Mouse (Mus musculus) forebrain, embryonic 16.5 days (tissue): ENCODE results near the gene Heatr5a. TPM values are rescaled to one million over a fixed set of nuclear protein-coding genes. Genes with fewer than 3 reads are reported as not detected.

ENCODE experiments used
- ATAC-seq: fragments of 200-750 bp; cut with Nextera tagmentation; 2 replicates; pipeline ENCODE4 v1.8.0; 2017; ENCODE audit warnings: mild to moderate bottlenecking, moderate library complexity
- H3K27ac ChIP-seq: fragments of 300-500 bp; sonication (generic); 2 replicates; pipeline ENCODE4 v1.5.1; 2014; ENCODE audit warnings: low read length, control low read depth
- H3K27me3 ChIP-seq: fragments of 300-500 bp; sonication (generic); replicated peaks from 2 replicates; pipeline ENCODE4 v1.6.1; 2014; ENCODE audit warnings: low read length; ENCODE audit not compliant: control insufficient read depth, insufficient read depth
- H3K36me3 ChIP-seq: fragments of 300-500 bp; sonication (generic); 2 replicates; pipeline ENCODE4 v1.6.1; 2014; ENCODE audit not compliant: control insufficient read depth, insufficient read depth
- H3K4me1 ChIP-seq: fragments of 300-500 bp; sonication (generic); replicated peaks from 2 replicates; pipeline ENCODE4 v1.6.1; 2014; ENCODE audit warnings: low read length; ENCODE audit not compliant: control insufficient read depth, insufficient read depth
- H3K4me2 ChIP-seq: fragments of 300-500 bp; sonication (generic); 2 replicates; pipeline ENCODE4 v1.6.1; 2014; ENCODE audit warnings: mild to moderate bottlenecking, low read length, control low read depth
- H3K4me3 ChIP-seq: fragments of 300-500 bp; sonication (generic); replicated peaks from 2 replicates; pipeline ENCODE4 v1.5.1; 2014; ENCODE audit warnings: mild to moderate bottlenecking, low read length, control low read depth
- H3K9ac ChIP-seq: fragments of 300-500 bp; sonication (generic); replicated peaks from 2 replicates; pipeline ENCODE4 v1.6.1; 2014; ENCODE audit warnings: low read depth, low read length, control low read depth
- H3K9me3 ChIP-seq: fragments of 300-500 bp; sonication (generic); 2 replicates; pipeline ENCODE4 v1.6.1; 2016; ENCODE audit warnings: low read length; ENCODE audit not compliant: control insufficient read depth
- WGBS: fragments of 180-500 bp; shearing (Covaris S2); extraction: QIAGEN DNeasy Blood & Tissue Kit; methylation state at CpG from one replicate; pipeline ENCODE4 v1.1.7; 2014; 5-methylcytosine and 5-hydroxymethylcytosine counted together
- polyA plus RNA-seq: library from polyadenylated mRNA; unstranded; fragments of >200 nt; fragmentation: Nextera tagmentation; extraction: Ambion mirVana; gene quantifications from 2 replicates; pipeline ENCODE4 v1.2.1, GENCODE M21; 2015

The Heatr5a gene
- polyA plus RNA-seq, 1 experiment from 2014 or later: 6.3 TPM

DNA sequence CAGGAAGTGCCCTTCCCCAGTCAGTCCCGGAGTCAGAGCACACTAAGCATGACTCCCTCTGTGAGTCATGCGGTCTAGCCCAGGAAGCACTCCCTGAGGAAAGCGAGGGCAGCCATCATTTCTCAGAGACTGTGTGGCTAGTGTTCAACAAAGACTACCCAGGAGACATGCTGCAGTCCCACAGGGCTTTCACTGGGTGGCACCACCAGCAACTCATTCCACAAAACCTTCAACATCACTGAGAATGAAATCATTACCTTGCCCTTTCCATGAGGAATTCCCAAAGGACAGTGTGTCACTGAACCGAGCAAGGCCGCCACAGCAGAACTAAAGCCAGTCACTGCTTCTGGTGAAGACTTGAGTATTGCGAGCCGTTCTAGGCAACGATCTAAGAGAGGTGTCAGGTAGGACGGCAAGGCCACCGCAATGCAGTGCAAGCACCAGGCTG, 23.6 kb downstream of the Heatr5a start:
- 88% methylated on average over 10 of the region's 10 CpGs for WGBS
- Histone ChIP-seq H3K27me3 (no peaks in the 10 kb centered on the region), H3K27ac (no peak overlapping the region), H3K4me2 (no peak overlapping the region), H3K36me3 (peaks cover 13% of the 10 kb centered on the region), H3K4me3 (no peak overlapping the region), H3K9ac (no peak overlapping the region), H3K9me3 (no peaks in the 10 kb centered on the region), H3K4me1 (no peaks in the 10 kb centered on the region)
- ATAC-seq: no peak

DNA sequence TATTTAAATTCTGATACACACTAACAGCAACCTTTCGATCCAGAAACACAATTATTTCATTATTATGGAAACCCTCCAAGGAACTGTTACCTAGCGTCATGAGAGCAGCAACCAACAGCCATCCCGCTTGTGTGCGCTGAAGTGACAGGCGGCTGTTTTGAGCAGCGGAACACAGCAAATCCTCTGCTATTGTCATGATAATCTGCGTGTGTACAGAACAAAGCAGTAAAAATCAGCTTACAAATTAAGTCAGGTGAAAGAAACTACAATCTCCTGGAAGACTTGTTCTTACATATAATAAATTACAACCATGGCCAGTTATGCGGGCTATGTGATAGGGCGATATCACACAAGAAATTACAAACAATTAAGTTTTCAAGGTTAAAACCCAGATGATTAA, 25.8 kb downstream of the Heatr5a start:
- no peak overlapping the region for H3K9ac ChIP-seq
- ATAC-seq: no peak
- no peaks in the 10 kb centered on the region for H3K9me3 ChIP-seq

DNA sequence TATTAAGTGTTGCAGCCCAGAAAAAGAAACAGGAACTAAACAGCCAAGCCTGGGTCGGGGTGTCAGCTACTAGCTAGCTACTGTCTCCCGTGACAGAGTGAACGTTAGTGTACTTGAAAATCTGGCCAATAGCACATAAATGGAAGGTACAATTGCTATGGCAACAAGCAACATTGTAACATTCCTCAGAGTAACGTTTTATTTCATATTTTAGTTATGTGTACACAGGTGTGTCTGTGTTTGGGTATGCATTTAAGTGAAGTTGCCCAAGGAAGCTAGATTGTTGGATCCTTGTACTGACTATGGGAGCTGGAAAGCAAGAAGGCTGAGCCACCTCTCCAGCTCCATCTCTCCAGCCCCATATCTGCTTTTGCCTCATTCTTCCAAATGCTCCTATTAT, 31.3 kb downstream of the Heatr5a start:
- H3K4me1 ChIP-seq: no peaks in the 10 kb centered on the region
- H3K4me3 ChIP-seq: no peak overlapping the region
- no peaks in the 10 kb centered on the region for H3K36me3 ChIP-seq
- 86% methylated on average over 4 of the region's 4 CpGs for WGBS
- no peaks in the 10 kb centered on the region for H3K27me3 ChIP-seq
- no peak overlapping the region for H3K4me2 ChIP-seq
- no peaks in the 10 kb centered on the region for H3K9me3 ChIP-seq
- H3K27ac ChIP-seq: no peak overlapping the region
- H3K9ac ChIP-seq: no peak overlapping the region
- no peak for ATAC-seq

More for the DNA sequence above, 25.8 kb downstream of the Heatr5a start:
- H3K27ac ChIP-seq: no peak overlapping the region
- peaks cover 7% of the 10 kb centered on the region; the same call in 1 of the 2 replicates for H3K36me3 ChIP-seq
- no peaks in the 10 kb centered on the region for H3K4me1 ChIP-seq
- WGBS: 16% methylated on average over 9 of the region's 9 CpGs
- H3K4me3 ChIP-seq: no peak overlapping the region
- no peaks in the 10 kb centered on the region for H3K27me3 ChIP-seq
- no peak overlapping the region for H3K4me2 ChIP-seq

DNA sequence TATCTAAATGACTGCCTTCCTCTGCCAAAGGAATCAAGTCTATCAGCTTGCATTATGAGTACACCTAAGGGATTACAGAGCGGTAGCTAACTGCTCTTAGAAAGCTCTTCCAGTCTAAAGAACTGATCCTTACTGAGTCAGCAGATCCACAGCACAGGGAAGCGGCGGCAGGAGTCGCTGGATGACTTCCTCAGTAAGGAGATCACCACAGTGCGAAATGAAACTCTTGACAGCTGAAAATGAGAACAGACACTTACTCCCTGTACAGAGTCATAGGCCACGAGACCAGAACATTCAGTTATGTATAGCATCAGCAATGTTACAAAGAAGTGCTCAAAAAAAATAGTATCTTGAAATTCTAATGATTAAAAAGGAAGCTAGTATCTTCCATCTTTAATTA, 33.2 kb downstream of the Heatr5a start:
- Histone ChIP-seq H3K27ac (no peak overlapping the region), H3K4me2 (no peak overlapping the region), H3K36me3 (no peaks in the 10 kb centered on the region), H3K27me3 (no peaks in the 10 kb centered on the region), H3K9ac (no peak overlapping the region), H3K4me1 (no peaks in the 10 kb centered on the region), H3K9me3 (no peaks in the 10 kb centered on the region), H3K4me3 (no peak overlapping the region)
- no peak for ATAC-seq
- WGBS: 88% methylated on average over 6 of the region's 6 CpGs

DNA sequence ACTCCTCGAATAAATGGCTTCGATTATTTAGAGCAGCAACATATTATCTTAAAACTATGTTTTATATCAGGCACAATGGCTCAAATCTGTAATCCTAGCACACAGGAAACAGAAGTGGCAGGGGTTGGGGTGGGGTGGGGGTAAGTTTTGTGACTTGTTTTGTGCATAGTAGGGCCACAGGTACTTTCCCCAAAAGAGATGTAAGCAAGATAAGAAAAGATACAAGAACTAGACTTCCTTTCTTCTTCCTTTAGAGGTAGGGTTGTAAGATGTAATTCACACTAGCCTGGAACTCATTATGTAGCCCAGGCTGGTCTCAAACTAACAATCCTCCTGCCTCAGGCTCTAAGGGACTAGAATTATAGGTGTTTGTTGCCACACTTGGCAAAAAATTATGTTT, 41.5 kb downstream of the Heatr5a start:
- no peaks in the 10 kb centered on the region for H3K36me3 ChIP-seq
- no peak overlapping the region for H3K9ac ChIP-seq
- no peak overlapping the region for H3K27ac ChIP-seq
- H3K4me1 ChIP-seq: no peaks in the 10 kb centered on the region
- H3K4me2 ChIP-seq: no peak overlapping the region
- no peak for ATAC-seq
- 99% methylated on average over 2 of the region's 2 CpGs for WGBS
- H3K27me3 ChIP-seq: no peaks in the 10 kb centered on the region
- H3K9me3 ChIP-seq: no peaks in the 10 kb centered on the region
- no peak overlapping the region for H3K4me3 ChIP-seq

DNA sequence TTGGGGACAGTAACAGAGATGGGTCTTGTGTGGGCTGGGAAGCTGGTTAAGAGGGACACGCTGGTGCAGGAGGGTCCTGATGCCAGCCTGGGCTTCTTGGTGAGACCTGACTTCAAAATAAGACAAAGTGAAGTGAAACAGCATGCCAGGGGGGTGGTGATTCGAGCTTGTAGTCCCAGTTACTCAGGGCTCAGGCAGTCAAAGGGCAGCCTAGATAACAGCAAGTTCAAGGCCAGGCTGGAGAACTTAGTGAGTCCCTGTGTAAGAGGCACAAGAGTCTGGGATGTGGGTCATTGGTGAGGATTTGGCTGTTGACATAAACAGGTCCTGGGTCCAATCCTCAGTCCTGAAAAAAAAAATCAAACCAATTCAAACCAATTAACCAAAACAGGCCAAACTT, 53.9 kb downstream of the Heatr5a start:
- no peak for ATAC-seq
- Histone ChIP-seq H3K4me3 (no peak overlapping the region), H3K4me1 (no peaks in the 10 kb centered on the region), H3K27me3 (no peaks in the 10 kb centered on the region), H3K4me2 (no peak overlapping the region), H3K27ac (no peak overlapping the region), H3K9me3 (no peaks in the 10 kb centered on the region), H3K9ac (no peak overlapping the region), H3K36me3 (peaks cover 2% of the 10 kb centered on the region; the same call in 1 of the 2 replicates)
- 79% methylated on average over 2 of the region's 2 CpGs for WGBS

DNA sequence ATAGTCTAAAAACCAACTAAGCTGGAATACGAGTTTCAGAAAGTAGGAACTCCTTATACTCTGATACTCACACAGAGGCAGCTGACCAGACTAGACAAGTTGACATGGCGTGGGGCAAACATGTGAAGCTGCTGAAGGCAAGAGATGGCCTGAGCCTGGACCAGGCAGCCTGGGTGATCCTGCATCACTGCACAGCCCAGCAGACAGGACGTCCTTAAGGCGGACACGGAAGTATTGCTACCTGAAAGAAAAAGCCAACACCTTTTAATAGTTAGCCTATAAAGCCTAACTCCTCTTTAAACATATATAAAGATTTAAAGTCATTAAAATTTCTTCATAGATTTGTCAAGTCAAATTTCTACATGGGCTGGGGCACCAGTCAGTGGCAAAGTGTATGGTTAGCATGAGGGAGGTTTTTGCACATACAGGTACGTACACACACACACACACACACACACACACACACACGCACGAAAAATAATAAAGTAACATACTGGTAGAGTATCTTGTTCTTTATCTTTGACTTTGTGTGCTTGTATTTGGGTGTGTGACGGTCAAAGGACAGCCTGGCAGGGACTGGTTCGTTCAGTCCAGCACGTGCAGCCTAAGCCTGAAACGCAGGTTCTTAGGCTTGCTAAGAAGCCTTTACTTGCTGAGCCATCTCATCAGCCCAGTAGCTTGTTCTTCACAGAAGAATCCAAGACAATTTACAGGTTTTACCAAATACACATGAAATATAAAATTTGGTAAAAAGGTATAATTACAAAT, 56.0 kb downstream of the Heatr5a start:
- H3K36me3 ChIP-seq: peaks cover 4% of the 10 kb centered on the region; the same call in 1 of the 2 replicates
- H3K4me1 ChIP-seq: no peaks in the 10 kb centered on the region
- no peak for ATAC-seq
- 96% methylated on average over 12 of the region's 12 CpGs for WGBS
- no peak overlapping the region for H3K4me3 ChIP-seq
- H3K9ac ChIP-seq: no peak overlapping the region
- no peaks in the 10 kb centered on the region for H3K27me3 ChIP-seq
- no peaks in the 10 kb centered on the region for H3K9me3 ChIP-seq
- H3K27ac ChIP-seq: no peak overlapping the region
- H3K4me2 ChIP-seq: no peak overlapping the region

DNA sequence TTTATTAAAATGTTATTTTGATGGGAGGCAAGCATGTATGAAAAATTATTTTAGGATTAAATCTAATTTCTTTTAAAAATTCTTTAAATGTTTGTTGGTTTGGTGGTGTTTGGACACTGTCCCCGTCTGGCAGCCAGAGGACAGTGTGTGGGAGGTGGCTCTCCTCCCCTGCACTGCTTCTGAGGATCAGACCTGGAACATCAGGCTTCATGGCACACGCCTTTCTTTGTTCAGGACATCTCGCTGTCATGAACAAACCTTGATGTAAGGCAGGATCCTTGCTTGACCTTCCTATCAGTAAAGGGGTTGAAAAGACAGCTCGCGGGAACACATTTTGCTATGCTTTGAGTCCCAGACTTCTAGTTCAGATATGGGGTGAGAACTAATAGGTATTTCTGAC, 61.9 kb downstream of the Heatr5a start:
- Histone ChIP-seq H3K9me3 (no peaks in the 10 kb centered on the region), H3K4me3 (no peak overlapping the region), H3K4me2 (no peak overlapping the region), H3K9ac (no peak overlapping the region), H3K27me3 (no peaks in the 10 kb centered on the region), H3K4me1 (no peaks in the 10 kb centered on the region), H3K27ac (no peak overlapping the region), H3K36me3 (0 out of 2 replicates have a peak, but pooled peaks cover 2% of the 10 kb centered on the region)
- ATAC-seq: no peak
- 94% methylated on average over 5 of the region's 5 CpGs for WGBS

DNA sequence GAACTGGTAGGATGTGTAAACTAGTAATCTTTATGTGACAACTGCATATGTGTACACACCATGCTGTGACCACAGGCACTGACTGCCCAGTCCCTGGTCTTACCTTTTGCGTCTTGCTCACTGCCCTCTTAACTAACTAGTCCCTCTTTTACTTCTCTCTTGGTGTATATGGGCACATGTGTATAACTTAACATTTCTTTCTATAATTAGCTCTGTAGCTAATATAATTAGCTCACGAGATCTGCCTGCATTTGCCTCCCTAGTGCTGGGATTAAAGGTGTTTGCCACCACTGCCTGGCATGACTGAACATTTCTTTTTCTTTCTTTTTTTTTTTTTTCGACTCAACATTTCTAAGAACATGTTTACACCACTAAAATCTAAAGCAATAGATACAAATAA, 63.6 kb downstream of the Heatr5a start:
- Histone ChIP-seq H3K4me3 (no peak overlapping the region), H3K27ac (no peak overlapping the region), H3K4me2 (no peak overlapping the region), H3K4me1 (no peaks in the 10 kb centered on the region), H3K9me3 (no peaks in the 10 kb centered on the region), H3K27me3 (no peaks in the 10 kb centered on the region), H3K9ac (no peak overlapping the region), H3K36me3 (0 out of 2 replicates have a peak, but pooled peaks cover 2% of the 10 kb centered on the region)
- 83% methylated on average over 3 of the region's 3 CpGs for WGBS
- ATAC-seq: no peak
